Mouse (Mus musculus) G1E (cell line): ENCODE results near the gene Gse1.
"Not testable (repeated sequence)": the region's sequence is repeated elsewhere in the genome, so short reads cannot be mapped to it uniquely, and the experiment has no call there.

ENCODE experiments used
- CTCF ChIP-seq: IDR thresholded peaks from 2 replicates; pipeline ENCODE4 v1.5.1; 2012; ENCODE audit warnings: low read depth, low read length, inconsistent platforms, mixed read lengths
- GATA1 ChIP-seq: IDR thresholded peaks from 2 replicates; pipeline ENCODE4 v1.6.1; 2012; ENCODE audit warnings: borderline replicate concordance, low read length, inconsistent platforms, mixed read lengths
- POLR2AphosphoS5 ChIP-seq: IDR thresholded peaks from 2 replicates; pipeline ENCODE4 v1.6.1; 2012; ENCODE audit warnings: low read depth, low read length, inconsistent platforms; ENCODE audit not compliant: insufficient replicate concordance
- TAL1 ChIP-seq: conservative IDR thresholded peaks from 2 replicates; pipeline ENCODE4 v1.6.1; 2012; ENCODE audit warnings: low read depth, low read length, inconsistent platforms, mixed read lengths

DNA sequence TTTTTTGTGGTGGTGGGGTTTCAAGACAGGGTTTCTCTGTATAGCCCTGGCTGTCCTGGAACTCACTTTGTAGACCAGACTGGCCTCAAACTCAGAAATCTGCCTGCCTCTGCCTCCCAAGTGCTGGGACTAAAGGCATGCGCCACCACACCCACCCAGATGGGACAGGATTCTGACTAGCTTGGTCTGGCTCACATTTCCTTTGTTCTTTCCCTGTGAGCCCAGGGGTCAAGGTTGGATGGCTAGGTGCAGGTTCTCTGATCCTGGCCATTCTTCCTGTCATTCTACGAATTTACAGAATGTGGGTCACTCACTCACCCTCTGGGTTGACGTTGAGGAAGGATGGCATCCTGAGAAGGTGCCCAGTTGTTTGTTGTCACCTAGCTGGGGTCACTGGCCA, 106.0 kb downstream of the Gse1 start:
- TF ChIP-seq CTCF, TAL1, GATA1, POLR2AphosphoS5: not testable (repeated sequence)
